Mouse (Mus musculus) neural tube, embryonic 14.5 days (tissue): ENCODE data around the gene Shpk. TPM values are rescaled to one million over a fixed set of nuclear protein-coding genes. Genes with fewer than 3 reads are reported as not detected.

Experiments
- ATAC-seq: fragments of 200-750 bp; cut with Nextera tagmentation; 2 replicates; pipeline ENCODE4 v1.8.0; 2017; ENCODE audit warnings: low read depth, mild to moderate bottlenecking, moderate TSS enrichment, moderate library complexity
- H3K27ac ChIP-seq: fragments of 300-500 bp; sonication (generic); 2 replicates; pipeline ENCODE4 v1.5.1; 2014; ENCODE audit warnings: low read depth, mild to moderate bottlenecking, control low read depth, low read length, moderate library complexity, mixed read lengths
- H3K27me3 ChIP-seq: fragments of 300-500 bp; sonication (generic); 2 replicates; pipeline ENCODE4 v1.6.1; 2014; ENCODE audit warnings: low read length; ENCODE audit not compliant: control insufficient read depth, insufficient read depth
- H3K36me3 ChIP-seq: fragments of 300-500 bp; sonication (generic); 2 replicates; pipeline ENCODE4 v1.6.1; 2014; ENCODE audit warnings: low read length, mixed read lengths; ENCODE audit not compliant: control insufficient read depth, insufficient read depth
- H3K4me1 ChIP-seq: fragments of 300-500 bp; sonication (generic); 2 replicates; pipeline ENCODE4 v1.6.1; 2014; ENCODE audit warnings: low read length; ENCODE audit not compliant: control insufficient read depth, insufficient read depth
- H3K4me2 ChIP-seq: fragments of 300-500 bp; sonication (generic); 2 replicates; pipeline ENCODE4 v1.6.1; 2014; ENCODE audit warnings: mild to moderate bottlenecking, low read depth, low read length, control low read depth
- H3K4me3 ChIP-seq: fragments of 300-500 bp; sonication (generic); 2 replicates; pipeline ENCODE4 v1.5.1; 2014; ENCODE audit warnings: low read depth, low read length, control low read depth, mixed read lengths
- H3K9ac ChIP-seq: fragments of 300-500 bp; sonication (generic); replicated peaks from 2 replicates; pipeline ENCODE4 v1.6.1; 2014; ENCODE audit warnings: low read depth, mild to moderate bottlenecking, control low read depth, low read length, mixed read lengths
- H3K9me3 ChIP-seq: fragments of 300-500 bp; sonication (generic); 2 replicates; pipeline ENCODE4 v1.6.1; 2016; ENCODE audit warnings: low read length; ENCODE audit not compliant: control insufficient read depth
- WGBS: fragments of 180-500 bp; shearing (Covaris S2); extraction: QIAGEN DNeasy Blood & Tissue Kit; methylation state at CpG from one replicate; pipeline ENCODE4 v1.1.7; 2014; 5-methylcytosine and 5-hydroxymethylcytosine counted together
- polyA plus RNA-seq: library from polyadenylated mRNA; unstranded; fragments of >200 nt; fragmentation: Nextera tagmentation; extraction: Ambion mirVana; gene quantifications from 2 replicates; pipeline ENCODE4 v1.2.1, GENCODE M21; 2014

The Shpk gene
- polyA plus RNA-seq, 1 experiment from 2014 or later = 1.6 TPM

GRCm38 (mm10) chr11:73207621-73208020 is 8.4 kb downstream of the Shpk start:
- no peaks in the 10 kb centered on the region for H3K9me3 ChIP-seq
- H3K27ac ChIP-seq = no peak overlapping the region
- H3K4me1 ChIP-seq = no peaks in the 10 kb centered on the region
- H3K4me3 ChIP-seq = no peak overlapping the region
- no peaks in the 10 kb centered on the region for H3K27me3 ChIP-seq
- no peak overlapping the region for H3K4me2 ChIP-seq
- ATAC-seq = no peak
- H3K36me3 ChIP-seq = no peaks in the 10 kb centered on the region
- no peak overlapping the region for H3K9ac ChIP-seq
- WGBS = 100% methylated on average over 2 of the region's 2 CpGs

DNA sequence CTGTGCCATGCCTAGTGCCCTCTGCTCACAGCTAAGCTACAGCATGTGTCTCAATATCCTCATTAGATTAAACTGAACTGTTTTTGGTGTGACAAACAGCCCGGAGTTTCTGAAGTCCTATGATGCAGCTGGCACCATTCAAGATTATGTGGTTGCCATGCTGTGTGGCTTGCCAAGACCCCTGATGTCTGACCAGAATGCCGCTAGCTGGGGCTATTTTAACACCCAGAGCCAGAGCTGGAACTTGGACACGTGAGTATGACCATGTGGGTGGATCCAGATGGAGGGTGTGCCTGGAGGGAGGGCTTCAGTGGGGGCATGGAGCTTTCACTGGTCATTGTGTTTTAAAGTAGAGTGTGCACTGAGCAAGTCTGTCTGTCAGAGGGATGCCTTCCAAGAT is 14.7 kb downstream of the Shpk start:
- WGBS = 71% methylated on average over 3 of the region's 3 CpGs
- H3K4me2 ChIP-seq = no peak overlapping the region
- H3K9ac ChIP-seq = no peak overlapping the region
- H3K27ac ChIP-seq = no peak overlapping the region
- ATAC-seq = no peak
- H3K36me3 ChIP-seq = no peaks in the 10 kb centered on the region
- H3K9me3 ChIP-seq = no peaks in the 10 kb centered on the region
- no peak overlapping the region for H3K4me3 ChIP-seq
- no peaks in the 10 kb centered on the region for H3K27me3 ChIP-seq
- H3K4me1 ChIP-seq = no peaks in the 10 kb centered on the region

- Histone ChIP-seq H3K27ac (no peak overlapping the region), H3K4me2 (no peak overlapping the region), H3K27me3 (no peaks in the 10 kb centered on the region), H3K36me3 (no peaks in the 10 kb centered on the region), H3K9me3 (no peaks in the 10 kb centered on the region), H3K4me3 (no peak overlapping the region), H3K4me1 (no peaks in the 10 kb centered on the region), H3K9ac (no peak overlapping the region)
- 72% methylated on average over 2 of the region's 2 CpGs for WGBS
- no peak for ATAC-seq
Observed at GRCm38 (mm10) chr11:73219671-73220070, 20.4 kb downstream of the Shpk start.

DNA sequence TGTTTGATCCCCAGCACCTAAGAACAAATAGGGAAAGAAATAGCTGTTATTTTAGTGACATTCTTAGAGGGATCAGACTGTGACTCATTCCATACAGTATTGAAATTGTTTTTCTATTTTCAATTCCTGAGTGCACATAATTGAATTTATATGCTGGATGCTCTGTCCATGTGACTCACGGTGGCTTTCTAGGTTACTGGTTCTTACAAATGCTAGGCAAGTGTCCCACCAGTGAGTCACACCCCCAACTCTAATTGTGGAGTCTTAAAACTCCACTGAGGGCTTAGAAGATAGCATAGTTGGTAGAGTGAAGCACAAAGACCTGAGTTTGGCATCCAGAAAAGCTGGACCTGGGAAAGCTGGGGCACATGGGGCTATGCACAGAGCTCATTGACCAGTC is 21.4 kb downstream of the Shpk start:
- Histone ChIP-seq H3K36me3 (no peaks in the 10 kb centered on the region), H3K4me1 (no peaks in the 10 kb centered on the region), H3K4me2 (no peak overlapping the region), H3K9ac (no peak overlapping the region), H3K27ac (no peak overlapping the region), H3K27me3 (no peaks in the 10 kb centered on the region), H3K4me3 (no peak overlapping the region), H3K9me3 (no peaks in the 10 kb centered on the region)
- ATAC-seq = no peak
- WGBS = 93% methylated on average over 1 of the region's 1 CpGs

- H3K36me3 ChIP-seq = no peaks in the 10 kb centered on the region
- H3K27ac ChIP-seq = no peak overlapping the region
- no peak for ATAC-seq
- no peak overlapping the region for H3K4me3 ChIP-seq
- no peak overlapping the region for H3K9ac ChIP-seq
- no peaks in the 10 kb centered on the region for H3K27me3 ChIP-seq
- no peaks in the 10 kb centered on the region for H3K4me1 ChIP-seq
- H3K4me2 ChIP-seq = no peak overlapping the region
- WGBS = 47% methylated on average over 5 of the region's 5 CpGs
- no peaks in the 10 kb centered on the region for H3K9me3 ChIP-seq
Observed at GRCm38 (mm10) chr11:73222846-73223245, 23.6 kb downstream of the Shpk start.

DNA sequence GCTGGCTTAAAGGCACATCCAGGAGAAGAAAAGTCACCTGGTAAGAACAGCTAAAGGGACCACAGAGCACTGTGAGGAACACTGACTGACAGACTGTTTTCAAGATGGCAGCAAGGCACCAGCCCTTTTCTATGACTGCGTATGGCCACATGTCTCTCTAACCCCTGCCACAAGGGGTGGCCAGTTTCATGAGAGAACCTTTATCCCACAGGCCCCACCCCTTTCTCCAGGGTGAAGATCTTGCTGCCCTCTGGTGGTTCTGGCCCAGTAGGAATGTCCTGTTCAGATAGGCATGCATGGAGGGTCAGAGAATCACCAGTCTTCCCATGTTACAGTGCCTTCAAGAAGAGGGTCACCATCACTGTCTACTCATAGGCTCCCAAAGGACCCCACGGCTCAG is 24.7 kb downstream of the Shpk start:
- Histone ChIP-seq H3K9ac (no peak overlapping the region), H3K4me2 (no peak overlapping the region), H3K27me3 (no peaks in the 10 kb centered on the region), H3K4me1 (no peaks in the 10 kb centered on the region), H3K9me3 (no peaks in the 10 kb centered on the region), H3K4me3 (no peak overlapping the region), H3K36me3 (no peaks in the 10 kb centered on the region), H3K27ac (no peak overlapping the region)
- 76% methylated on average over 2 of the region's 2 CpGs for WGBS
- no peak for ATAC-seq

DNA sequence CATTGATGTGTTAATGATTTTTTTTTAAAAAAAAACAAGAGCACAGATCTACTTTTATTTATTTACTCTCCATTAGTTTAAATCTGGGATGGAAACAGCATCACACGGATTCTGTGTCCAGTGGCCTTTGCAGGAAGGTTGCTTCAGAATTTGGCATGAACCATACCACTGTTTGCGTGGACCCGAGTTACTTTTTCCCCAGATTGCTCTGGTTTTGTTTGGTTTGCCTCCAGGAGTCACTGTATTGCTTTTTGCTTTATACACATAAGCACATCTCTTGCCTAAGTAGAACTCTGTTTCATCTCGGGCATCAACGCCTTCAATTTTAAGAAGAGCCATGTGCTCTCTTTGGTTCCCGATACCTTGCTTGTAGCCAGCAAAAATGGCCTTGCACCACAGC is 26.6 kb downstream of the Shpk start:
- H3K4me3 ChIP-seq = no peak overlapping the region
- no peaks in the 10 kb centered on the region for H3K9me3 ChIP-seq
- no peak overlapping the region for H3K27ac ChIP-seq
- H3K36me3 ChIP-seq = no peaks in the 10 kb centered on the region
- H3K27me3 ChIP-seq = no peaks in the 10 kb centered on the region
- ATAC-seq = no peak
- no peak overlapping the region for H3K9ac ChIP-seq
- H3K4me1 ChIP-seq = no peaks in the 10 kb centered on the region
- 90% methylated on average over 6 of the region's 6 CpGs for WGBS
- no peak overlapping the region for H3K4me2 ChIP-seq

- Histone ChIP-seq H3K27me3 (no peaks in the 10 kb centered on the region), H3K36me3 (no peaks in the 10 kb centered on the region), H3K9me3 (no peaks in the 10 kb centered on the region), H3K9ac (no peak overlapping the region), H3K4me1 (no peaks in the 10 kb centered on the region), H3K27ac (no peak overlapping the region), H3K4me2 (no peak overlapping the region), H3K4me3 (no peak overlapping the region)
- 70% methylated on average over 5 of the region's 5 CpGs for WGBS
- ATAC-seq = no peak
Observed at GRCm38 (mm10) chr11:73228881-73229280, 29.6 kb downstream of the Shpk start.

DNA sequence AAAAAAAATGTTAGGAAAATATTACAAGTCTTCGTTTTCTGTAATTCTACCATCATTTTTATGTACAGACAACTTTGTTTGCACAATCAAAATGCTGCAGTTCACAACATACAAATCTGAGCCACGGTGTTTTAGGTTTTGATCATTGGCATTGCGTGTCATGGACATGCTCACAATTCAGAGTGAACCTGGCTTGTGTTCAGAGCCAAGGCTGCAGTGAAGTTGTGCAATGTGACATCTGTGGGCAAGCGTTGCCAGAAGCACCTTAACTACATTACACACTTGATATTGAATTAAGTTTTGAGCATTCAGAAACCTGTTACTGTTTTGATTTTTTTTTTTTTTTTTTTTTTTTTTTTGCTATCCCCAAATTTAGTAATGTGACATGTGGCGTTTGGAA is 30.8 kb downstream of the Shpk start:
- H3K4me3 ChIP-seq = no peak overlapping the region
- H3K36me3 ChIP-seq = no peaks in the 10 kb centered on the region
- H3K9me3 ChIP-seq = no peaks in the 10 kb centered on the region
- WGBS = 89% methylated on average over 5 of the region's 5 CpGs
- H3K4me1 ChIP-seq = no peaks in the 10 kb centered on the region
- no peak overlapping the region for H3K27ac ChIP-seq
- no peaks in the 10 kb centered on the region for H3K27me3 ChIP-seq
- H3K4me2 ChIP-seq = no peak overlapping the region
- no peak for ATAC-seq
- H3K9ac ChIP-seq = no peak overlapping the region

DNA sequence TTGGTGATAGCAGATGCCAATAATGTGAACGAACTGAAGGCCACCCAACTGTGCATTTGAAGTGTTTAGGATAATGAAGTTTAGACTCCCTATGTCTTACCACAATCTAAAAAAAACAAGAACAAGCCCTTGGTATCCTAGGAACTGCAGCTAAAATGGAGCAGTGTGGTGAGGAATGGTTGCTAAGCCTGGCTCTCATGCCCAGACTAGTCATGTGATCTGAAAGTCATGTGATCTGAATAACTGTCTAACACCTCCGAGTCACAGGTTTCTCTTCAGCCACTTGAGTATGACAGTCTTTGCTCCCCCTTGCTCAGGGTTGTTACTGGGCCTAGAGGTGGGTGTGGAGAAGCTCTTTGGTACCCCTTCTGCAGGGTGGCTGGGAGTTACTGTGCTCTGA is 33.3 kb downstream of the Shpk start:
- H3K27me3 ChIP-seq = no peaks in the 10 kb centered on the region
- no peaks in the 10 kb centered on the region for H3K9me3 ChIP-seq
- no peak overlapping the region for H3K4me2 ChIP-seq
- no peak overlapping the region for H3K4me3 ChIP-seq
- no peaks in the 10 kb centered on the region for H3K36me3 ChIP-seq
- no peak for ATAC-seq
- no peak overlapping the region for H3K27ac ChIP-seq
- H3K9ac ChIP-seq = no peak overlapping the region
- no peaks in the 10 kb centered on the region for H3K4me1 ChIP-seq
- 69% methylated on average over 2 of the region's 2 CpGs for WGBS
